Mouse (Mus musculus): Measurements from ENCODE around the gene Neu3.
"Not testable (repeated sequence)": the region's sequence is repeated elsewhere in the genome, so short reads cannot be mapped to it uniquely, and the experiment has no call there.

The Neu3 gene

GRCm38 (mm10) chr7:99834314-99834853, 6.2 kb upstream of the Neu3 start:
- DNase-seq (ENCODE audit: low spot score): no peak

DNA sequence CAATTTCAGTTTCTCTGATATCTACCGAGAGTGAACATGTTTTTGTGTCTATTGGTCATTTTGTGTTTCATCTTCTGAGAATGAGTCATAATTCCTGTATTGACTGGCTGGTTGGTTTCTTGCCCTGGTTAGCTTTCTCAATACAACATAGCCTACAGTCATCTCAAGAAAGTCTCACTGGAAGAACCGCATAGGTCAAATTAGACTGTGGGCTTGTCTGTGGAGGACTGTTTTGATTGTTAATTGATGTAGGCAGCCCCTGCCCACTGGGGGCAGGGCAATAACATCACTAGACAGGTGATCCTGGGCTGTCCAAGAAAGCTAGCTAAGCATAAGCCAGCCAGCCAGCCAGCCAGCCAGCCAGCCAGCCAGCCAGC, 5.6 kb upstream of the Neu3 start:
- no peak for DNase-seq (ENCODE audit: low spot score)

GRCm38 (mm10) chr7:99833115-99833845, 5.1 kb upstream of the Neu3 start:
- DNase-seq (ENCODE audit: low spot score): no peak

GRCm38 (mm10) chr7:99826096-99826495, 2.1 kb downstream of the Neu3 start:
- no peak for DNase-seq (ENCODE audit: low spot score)

DNA sequence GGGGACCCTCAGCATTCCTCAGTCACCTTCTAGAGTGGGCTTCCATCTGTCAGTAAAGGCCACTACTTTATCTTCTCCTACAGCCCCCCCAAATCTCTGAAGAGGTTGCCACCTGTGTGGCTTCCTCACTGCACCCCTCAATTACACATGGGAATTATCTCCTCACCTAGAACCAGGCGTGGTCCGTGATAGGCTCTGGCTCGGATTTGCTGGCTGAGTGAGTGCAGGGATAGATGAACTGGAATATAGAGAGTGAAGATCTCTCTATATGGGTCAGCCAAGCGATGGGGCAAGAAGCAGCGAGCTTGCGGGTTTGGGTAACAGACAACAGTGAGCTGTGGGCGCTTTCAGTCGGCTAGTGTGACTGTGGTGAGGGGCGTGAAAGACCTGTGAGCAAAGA, 2.7 kb downstream of the Neu3 start:
- DNase-seq (ENCODE audit: low spot score): no peak

GRCm38 (mm10) chr7:99824649-99825483, 3.4 kb downstream of the Neu3 start:
- no peak for DNase-seq (ENCODE audit: low spot score)

- DNase-seq (ENCODE audit: low spot score): no peak
These were observed 5.1 kb downstream of the Neu3 start for GRCm38 (mm10) chr7:99823045-99823663.

- DNase-seq (ENCODE audit: low spot score): no peak
These were observed 5.8 kb downstream of the Neu3 start for GRCm38 (mm10) chr7:99822426-99822825.

DNA sequence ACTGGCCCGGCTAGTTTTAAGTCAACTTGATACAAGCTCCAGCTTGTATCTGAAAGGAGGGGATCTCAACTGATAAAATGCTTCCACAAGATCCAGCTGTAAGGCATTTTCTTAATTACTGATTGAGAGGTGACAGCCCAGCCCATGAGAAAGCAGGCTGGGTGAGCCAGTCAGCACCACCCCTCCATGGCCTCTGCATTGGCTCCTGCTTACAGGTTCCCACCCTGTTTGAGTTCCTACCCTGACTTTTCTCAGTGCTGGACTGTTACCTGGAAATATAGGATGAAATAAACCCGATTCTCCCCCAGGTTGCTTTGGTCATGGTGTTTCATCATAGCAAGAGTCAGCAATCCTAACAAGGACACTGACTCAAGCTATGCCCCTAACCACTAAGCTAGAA, 6.3 kb downstream of the Neu3 start:
- no peak for DNase-seq (ENCODE audit: low spot score)

GRCm38 (mm10) chr7:99818181-99818725, 10.0 kb downstream of the Neu3 start:
- not testable (repeated sequence) for DNase-seq (ENCODE audit: low spot score)

DNA sequence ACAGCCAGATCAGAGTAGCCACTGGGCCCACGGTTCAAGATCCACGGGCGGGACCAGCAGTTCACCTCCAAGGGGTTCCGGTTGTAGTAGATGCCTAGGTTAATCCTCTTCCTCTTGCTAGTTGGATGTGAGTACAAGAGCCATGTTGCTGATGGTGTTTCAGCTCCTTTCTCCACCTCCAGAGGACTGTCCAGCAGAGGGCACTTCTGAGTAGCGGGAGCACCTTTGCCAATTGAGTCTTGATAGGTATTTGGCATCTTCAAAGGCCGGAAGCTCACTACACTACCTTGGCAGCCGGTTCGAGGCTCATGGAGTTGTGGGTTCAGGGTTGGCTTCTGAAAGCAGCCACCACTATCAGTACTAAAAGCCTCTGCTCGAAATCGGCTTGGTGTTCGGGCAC, 14.8 kb downstream of the Neu3 start:
- DNase-seq (ENCODE audit: low spot score): peak; percentile 18

DNA sequence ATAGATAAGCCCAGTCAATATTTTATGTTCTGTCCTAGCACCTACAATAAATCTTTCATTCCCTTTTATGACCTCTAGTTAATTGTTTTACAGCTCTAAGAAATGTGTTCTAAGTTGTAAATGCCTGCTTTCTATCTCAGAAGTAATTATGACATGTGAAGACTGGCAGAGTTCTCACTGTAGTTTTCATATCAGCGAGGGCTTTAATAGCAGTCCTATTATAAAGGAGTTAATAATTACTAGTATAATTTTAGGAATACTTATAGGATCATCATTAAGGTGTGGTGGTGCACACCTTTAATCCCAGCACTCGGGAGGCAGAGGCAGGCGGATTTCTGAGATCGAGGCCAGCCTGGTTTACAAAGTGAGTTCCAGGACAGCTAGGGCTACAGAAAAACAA, 16.6 kb downstream of the Neu3 start:
- no peak for DNase-seq (ENCODE audit: low spot score)

- DNase-seq (ENCODE audit: low spot score): no peak
These were observed 17.4 kb downstream of the Neu3 start for GRCm38 (mm10) chr7:99810814-99811213.

GRCm38 (mm10) chr7:99807043-99807442, 21.2 kb downstream of the Neu3 start:
- DNase-seq (ENCODE audit: low spot score): not testable (repeated sequence)

DNA sequence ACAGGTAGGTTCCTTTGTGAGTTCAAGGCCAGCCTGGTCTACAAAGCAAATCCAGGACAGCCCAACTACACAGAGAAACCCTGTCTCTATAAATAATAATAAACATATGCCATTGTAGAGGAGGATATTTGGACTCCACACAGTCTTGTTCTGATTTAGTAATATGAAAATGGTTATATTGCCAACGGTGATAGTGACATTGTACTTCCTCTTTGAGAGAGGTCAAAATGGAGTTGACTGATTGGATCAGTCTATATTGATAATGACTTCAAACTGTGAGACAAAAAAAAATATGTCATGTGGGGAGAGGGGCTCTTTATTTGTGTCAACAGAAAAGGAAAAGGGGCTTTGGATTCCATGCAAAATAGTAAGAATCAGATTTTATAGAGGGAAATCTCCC, 22.9 kb downstream of the Neu3 start:
- DNase-seq (ENCODE audit: low spot score): no peak

GRCm38 (mm10) chr7:99804033-99804432, 24.2 kb downstream of the Neu3 start:
- not testable (repeated sequence) for DNase-seq (ENCODE audit: low spot score)

- DNase-seq (ENCODE audit: low spot score): no peak
These were observed 24.7 kb downstream of the Neu3 start for GRCm38 (mm10) chr7:99803535-99803934.

DNA sequence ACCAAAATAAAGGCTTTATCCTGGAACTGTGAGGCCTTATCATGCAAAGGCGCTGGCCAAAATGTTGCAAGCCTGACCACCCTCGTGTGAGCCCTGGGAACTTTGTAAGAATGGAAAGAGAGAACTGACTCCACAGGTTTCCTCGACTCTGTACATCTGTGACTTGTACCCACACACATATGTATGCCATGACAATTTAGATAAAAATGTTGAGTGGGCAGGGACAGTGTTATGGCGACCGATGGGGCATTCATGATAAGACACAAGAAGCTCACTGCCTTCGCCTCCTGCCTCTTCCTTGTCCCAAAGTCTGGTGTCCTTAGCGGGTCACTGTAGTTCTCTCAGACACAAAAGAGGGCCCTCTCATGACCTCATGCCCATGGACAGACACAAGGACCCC, 29.1 kb downstream of the Neu3 start:
- no peak for DNase-seq (ENCODE audit: low spot score)

DNA sequence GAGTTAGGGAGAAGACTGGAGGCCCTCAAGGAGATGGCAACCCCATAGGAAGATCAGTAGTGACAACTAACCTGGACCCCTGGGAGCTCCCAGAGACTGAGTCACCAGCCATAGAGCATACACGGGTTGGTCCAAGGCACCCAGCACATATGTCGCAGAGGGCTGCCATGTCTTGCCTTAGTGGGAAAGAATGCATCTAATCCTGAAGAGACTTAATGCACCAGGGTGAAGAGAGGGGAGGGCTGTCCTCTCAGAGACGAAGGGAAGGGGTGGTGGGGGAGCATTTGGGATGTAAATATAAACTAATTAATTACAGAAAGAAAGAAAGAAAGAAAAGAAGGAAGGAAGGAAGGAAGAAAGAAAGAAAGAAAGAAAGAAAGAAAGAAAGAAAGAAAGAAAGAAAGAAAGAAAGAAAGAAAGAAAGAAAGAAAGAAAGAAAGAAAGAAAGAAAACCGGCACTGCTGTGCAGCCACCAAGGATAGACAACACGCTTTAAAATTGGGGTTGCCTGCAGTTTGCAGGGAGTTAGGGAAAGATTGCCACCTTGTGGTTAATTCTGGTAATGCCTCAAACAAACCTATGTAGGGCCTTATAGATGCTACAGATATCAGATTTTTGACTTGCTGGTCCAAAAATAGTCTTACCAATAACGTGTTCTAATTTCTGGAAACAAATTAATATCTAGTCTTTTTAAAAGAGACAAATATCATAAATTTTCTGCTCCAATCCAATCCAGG, 30.1 kb downstream of the Neu3 start:
- peak; percentile 87 for DNase-seq (ENCODE audit: low spot score)

DNA sequence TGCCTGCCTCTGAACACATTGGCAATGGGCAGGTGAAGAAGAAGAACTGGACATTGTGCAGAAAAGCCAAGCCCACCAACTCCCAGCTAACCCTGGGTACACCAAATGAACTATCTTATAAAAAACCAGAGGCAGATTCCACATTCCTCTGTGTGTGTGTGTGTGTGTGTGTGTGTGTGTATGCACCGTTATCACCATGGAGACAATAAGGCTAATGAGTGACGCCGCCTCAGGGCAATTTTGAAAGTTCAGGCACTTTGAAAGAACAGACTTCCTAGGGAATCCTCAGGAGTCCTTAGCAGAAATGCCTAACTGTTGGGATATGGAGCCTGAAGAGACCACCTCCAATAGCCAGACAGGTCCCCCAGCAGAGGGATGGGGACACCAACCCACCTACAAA, 31.0 kb downstream of the Neu3 start:
- DNase-seq (ENCODE audit: low spot score): no peak

DNA sequence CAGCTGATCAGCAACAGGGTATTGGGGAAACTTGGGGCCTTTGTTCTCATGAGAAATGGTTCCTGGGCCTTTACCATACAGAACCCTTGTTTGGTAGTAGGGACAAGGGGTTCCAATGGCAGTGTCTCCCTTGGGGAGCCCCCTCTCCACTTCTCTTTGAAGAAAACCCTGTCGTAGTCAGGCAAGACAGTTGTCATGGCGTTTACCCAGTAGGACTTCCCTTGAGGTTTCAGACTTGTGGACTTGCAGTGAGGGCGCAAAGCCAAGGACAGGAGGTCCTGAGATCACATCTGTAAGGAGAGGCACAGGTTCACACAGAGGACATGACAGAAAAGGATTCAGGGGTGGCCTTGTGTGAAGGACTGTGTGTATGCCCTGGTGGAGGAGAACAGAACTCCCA, 31.7 kb downstream of the Neu3 start:
- no peak for DNase-seq (ENCODE audit: low spot score)
